Mouse (Mus musculus) adrenal gland, adult 18-20 months (tissue): ENCODE results near the gene Prkag3. TPM values are rescaled to one million over a fixed set of nuclear protein-coding genes. Genes with fewer than 3 reads are reported as not detected.

ENCODE experiments used
- DNase-seq, 2 experiments: peaks; one replicate each; pipeline ENCODE4 v3.0.0; 2021 to 2022; ENCODE audit warnings: low spot score in 2 of 2
- total RNA-seq, 2 experiments: library from RNA; stranded (reverse); gene quantifications; 1 replicate in 1 of 2; 2 replicates in 1 of 2; pipeline ENCODE4 v1.2.3; 2021

Prkag3 gene
- total RNA-seq, 2 experiments from 2014 or later = 0.17 to 0.26 TPM

DNA sequence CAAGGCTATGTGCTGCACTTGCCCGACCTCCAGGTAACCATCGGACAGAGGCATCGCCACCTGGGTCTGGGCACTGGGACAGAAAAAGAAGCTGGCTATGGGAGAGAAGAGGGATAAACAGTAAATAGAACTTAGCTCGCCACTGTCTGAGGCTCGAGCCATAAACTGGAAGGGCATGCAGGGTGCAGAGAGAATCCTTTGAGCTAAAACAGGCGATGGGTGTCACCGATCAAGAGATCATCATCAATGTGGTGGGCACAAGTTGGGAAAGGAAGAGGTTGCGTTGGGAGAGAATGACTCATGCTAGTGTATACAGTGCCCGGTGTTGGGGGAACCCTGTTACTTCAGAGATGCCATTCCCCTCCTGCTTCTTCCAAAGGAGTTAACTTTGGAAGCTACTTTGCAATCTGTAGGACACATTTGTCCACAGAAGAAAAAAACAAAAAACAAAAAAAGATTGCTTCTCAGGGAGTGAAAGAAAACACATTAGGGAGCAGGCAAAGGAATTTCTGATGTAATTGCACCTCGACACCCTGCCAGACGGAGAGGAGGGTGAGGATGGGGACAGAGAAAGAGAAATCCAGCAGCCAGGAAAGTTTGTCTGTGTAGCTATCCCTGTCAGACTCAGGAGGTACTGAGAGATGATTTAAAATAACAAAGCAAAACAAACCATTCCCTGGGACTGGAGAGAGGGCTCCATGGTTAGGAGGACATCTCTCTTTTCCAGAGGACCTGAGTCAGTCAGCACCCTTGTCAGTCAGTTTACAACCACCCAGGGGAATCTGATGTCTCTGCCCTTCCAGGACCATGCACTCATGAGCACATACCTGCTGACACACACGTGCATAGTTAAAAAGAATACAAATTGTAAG, 34.9 kb downstream of the Prkag3 start:
- DNase-seq = no peak

DNA sequence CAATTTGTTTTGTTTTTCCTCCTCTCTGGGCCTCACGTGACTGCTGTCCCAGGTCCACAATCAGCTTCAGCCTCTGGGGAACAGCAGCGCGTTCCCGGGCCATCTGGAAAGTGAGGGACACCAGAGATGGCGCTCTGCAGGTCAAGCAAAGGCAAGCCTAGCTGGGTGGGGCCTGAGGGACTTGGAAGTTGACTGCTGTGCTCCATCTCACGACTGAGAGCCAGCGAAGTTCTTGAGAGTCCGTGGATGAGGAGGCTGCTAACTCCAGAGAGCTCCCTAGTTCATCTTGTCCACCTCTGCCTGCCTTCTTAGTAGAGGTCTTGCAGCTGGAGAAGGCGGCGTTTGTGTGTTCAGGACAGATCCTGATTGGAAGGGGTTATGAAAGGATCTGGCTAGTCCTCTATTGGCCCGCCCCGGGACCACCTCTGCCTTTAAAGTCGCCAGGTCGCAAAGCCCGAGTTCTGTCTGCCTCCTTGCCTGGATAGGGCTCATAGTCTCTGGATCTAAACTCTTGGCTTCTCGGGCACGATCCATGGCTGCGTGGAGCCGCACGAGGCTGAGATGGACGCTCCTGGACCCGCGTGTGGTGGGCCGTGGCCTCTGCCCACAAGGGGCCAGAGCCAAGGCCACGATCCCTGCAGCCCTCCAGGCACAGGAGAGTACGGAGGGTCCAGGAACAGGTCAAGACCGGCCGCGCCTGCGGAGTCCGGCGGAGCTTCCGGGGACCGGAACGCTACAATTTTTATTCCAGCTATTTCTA, 35.7 kb downstream of the Prkag3 start, which contains the start of gene Cyp27a1:
TSS of gene Cyp27a1 (plus strand) at position 476 of the 760 bp plus-strand sequence.
- DNase-seq = peak; percentile 40 to 62

DNA sequence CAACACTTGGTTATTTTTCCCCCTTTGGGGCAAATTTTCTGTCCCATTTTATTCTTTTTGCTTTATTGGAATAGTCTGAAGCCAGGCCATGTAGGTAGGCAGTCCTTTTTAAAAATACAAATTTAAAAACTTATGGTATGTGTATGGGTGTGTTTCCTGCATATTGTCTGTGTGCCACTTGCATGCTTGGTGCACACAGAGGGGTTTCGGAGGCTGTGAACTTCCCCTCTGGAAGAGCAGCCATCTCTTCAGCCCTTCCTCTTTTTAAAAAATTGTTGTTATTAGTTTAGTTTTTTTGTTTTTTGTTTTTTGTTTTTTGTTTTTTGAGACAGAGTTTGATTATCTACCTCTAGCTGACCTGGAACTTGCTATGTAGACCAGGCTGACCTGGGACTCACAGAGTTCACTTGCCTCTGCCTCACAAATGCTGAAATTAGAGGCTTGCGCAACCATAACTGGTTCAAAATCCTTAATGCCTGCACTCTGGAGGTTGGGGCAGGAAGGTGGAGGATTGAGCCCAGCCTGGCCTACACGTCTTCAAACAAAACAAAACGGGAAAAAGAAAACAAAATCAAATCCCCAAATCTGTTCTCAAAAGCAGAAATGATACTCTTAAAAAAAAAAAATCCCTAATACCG, 36.4 kb downstream of the Prkag3 start:
- no peak for DNase-seq

DNA sequence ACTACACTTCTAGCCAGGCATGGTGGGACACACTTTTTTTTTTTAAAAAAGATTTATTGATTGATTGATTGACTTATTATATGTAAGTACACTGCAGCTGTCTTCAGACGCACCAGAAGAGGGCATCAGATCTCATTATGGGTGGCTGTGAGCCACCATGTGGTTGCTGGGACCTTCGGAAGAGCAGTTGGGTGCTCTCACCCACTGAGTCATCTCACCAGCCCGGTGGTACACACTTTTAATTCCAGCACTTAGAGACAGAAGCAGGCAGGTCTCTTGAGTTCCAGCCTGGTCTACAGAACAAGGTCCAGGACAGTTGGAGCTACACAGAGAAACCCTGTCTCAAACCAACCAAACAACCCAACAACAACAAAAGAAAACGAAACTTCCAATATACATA, 37.0 kb downstream of the Prkag3 start:
- DNase-seq = no peak

DNA sequence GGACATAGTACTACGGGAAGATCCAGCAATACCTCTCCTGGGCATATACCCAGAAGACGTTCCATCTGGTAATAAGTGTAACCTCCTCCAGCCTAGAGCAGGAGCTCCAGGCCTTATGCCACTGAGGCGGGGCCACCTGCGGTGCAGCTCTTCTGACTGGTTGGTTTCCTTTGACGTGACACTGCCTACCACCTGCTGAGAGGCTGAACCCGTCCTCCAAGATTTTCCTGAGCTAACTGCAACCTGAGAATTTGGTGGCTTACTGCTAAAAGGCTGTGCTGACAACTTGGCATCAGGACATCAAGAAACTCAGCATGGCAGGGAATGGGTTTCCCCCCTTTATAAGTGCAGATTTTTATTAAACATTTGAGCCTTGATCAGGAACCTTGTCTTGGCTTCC, 39.5 kb downstream of the Prkag3 start:
- no peak for DNase-seq

DNA sequence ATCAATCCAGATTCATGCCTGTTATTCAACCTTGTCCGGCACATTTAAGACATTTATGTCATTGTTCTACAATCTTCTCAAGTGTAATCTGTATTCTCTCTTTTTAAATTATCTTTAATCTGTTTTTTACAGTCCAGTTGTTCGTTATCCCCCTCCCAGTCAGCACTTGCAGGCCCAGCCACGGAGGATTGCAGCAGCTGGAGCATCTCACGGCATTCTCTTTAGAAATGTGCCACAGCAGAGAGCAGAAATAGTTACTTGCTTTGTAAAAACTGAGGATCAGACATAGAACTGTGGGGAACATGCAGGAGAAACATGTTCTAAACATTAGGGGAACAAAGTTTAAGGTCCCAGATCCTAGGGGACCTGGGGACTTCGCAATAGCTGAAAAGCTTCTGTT, 44.0 kb downstream of the Prkag3 start:
- DNase-seq = no peak

DNA sequence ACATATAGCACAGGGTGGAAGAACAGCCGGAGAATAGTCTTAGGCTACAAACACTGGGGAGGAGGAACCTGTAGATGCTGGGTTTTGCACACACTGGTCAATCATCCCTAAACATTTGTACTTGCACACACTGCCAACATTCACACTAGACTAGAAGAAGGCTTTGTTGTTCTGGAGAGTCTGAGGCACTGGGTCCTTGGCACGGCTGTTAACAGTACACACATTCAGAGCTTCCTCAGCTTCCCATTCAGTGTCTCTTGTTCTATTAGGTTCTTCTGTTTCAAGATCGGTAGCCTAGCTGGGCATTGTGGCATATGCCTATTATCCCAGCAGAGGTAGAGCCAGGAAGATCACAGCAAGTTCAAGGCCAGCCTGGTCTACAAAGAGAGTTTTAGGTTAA, 44.9 kb downstream of the Prkag3 start:
- DNase-seq = no peak

DNA sequence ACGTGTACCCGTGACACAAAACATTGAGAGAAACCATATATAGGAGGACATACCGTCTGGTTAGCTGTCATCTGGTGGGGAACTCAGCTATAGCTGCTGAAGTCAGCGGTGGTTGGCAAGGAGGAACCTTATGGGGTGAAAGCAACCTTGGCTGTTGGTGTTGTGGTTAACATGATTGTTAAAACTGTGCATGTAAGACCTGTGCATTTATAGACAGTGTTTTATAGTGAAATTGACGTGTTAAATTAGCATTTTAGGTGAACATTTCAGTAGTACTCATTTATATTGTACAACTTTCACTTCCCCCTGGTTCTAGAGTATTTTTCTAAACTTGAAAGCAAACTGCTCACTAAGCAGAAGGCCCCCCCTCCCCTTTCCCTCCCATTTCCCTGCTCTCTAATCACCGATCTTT, 46.9 kb downstream of the Prkag3 start:
- no peak for DNase-seq

DNA sequence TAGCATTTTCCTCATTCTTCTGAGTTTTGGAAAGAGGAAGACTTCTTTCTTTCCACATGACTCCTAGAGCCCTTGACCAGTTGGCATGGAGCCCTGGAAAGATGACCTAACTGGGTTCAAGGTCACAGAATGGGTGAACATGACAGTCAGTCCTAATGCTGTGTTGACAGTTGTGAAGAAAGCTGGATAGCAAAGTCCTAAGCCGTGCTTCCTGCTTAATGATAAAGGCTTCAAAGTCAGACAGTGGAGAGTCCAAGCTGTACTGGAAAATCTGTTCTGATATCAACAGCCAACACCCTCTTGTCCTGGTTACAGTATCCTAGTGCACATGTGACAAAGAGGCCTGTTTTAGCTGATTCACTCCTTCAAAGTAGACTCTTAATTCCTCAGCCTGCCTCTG, 50.2 kb downstream of the Prkag3 start:
- DNase-seq = peak; percentile 40 to 48

DNA sequence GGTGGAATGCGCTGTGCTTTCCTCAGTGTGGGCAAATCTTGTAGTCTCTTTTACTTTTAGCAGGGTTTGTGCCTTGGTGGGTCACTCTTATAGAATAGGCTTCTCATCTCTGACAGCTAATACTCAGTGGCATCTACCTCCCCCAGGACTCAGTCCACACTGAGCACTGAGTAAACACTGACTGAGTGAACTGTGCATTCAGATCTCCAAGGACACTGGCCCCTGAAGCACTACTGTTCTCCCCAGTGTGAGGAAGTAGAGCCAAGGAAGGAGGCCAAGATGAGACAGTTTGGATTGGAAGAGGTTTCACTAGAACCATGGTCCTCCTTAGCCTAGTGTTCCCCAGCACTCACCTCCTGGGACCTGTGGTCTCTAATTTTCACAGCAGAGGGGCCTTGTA, 50.7 kb downstream of the Prkag3 start:
- no peak for DNase-seq

DNA sequence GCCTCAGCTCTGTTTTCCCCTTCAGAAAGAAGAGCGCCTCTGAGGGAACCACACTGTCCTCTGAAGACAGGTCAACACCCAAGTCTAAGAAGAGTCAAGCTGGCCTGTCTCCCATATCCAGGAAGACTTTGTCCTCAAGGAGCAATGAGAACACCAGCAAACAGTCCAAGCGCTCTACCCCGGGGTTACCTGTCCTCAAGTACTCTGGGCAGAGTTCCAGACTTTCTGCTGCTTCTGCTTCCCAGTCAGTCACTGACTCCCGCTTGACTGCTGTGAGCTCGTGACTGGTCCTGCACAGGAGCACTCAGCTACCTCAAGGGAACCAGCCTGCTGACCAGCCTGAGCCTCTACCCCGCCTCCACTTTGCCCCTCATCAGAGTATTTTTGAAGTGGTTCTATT, 51.6 kb downstream of the Prkag3 start:
- DNase-seq = no peak

DNA sequence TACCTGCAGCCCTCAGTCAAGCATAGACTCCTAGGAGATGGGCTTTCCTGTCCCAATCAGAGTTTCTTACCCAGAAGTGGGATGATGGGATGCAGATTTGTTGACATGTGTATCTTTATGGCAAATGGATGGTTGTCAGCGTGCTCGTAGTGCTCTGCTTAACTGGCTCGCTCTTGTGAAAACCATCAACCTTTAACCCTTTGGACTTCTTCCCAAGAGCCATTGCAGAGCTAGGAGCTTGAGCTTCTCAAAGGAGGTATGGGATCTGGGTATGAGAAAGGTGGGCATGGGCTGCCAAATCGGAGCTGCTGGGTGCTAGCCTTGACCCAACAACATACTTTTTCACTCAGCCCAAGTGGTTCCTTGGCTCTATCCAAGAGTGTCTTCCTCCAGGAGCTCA, 53.2 kb downstream of the Prkag3 start:
- DNase-seq = no peak

DNA sequence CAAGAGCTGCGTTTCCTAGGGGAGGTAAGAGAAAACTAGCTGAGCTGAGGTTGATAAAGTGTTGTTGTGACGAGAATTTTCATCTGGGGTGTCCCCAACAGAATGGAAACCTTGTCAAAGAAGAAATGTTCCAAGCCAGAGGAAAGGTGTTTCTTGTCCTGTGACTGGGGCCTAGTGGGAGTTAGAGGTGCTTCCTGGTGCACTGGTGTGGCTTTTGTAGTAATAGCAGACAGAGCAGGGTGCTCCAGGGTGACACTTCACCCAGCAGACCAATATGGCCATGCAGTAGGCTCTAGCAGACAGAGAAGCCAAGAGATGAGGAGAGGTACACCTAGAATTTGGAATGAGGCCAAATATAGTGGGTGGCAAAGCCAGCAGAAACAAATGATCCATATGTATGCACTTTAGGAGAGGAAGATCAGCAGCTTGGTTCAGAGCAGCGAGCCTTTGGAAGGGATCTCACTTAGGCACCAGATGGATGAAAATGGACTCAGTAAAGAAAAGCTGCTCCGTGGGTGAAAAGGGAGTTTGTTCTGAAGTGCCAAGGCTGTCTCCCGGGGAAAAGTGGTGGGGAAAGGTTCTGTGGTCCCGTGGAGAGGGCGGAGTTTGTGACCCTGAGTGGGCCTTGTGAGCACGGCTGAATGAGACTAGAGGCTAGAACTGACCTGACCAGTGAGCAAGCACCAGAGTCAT, 55.0 kb downstream of the Prkag3 start:
- no peak for DNase-seq

Other genes with a start within 250 kb of the Prkag3 start
- gene Cnot9, start 243.2 kb downstream of the Prkag3 start, total RNA-seq = 10 to 100 TPM; 22.9 to 25.8 TPM
- gene Plcd4, start 206.3 kb downstream of the Prkag3 start, total RNA-seq = under 1 TPM; 0.66 to 0.74 TPM
- 10 to 100 TPM; 16.9 to 17.4 TPM for gene Usp37, start 204.9 kb downstream of the Prkag3 start, total RNA-seq
- gene Zfp142, start 161.0 kb downstream of the Prkag3 start, total RNA-seq = 10 to 100 TPM; 15.4 to 20.1 TPM
- gene Bcs1l, start 160.9 kb downstream of the Prkag3 start, total RNA-seq = 10 to 100 TPM; 27.0 to 31.0 TPM
- 10 to 100 TPM; 53.8 to 59.6 TPM for gene Rnf25, start 147.8 kb downstream of the Prkag3 start, total RNA-seq
- 1 to 10 TPM; 2.9 to 5.3 TPM for gene Stk36, start 147.8 kb downstream of the Prkag3 start, total RNA-seq
- 10 to 100 TPM; 14.1 to 23.3 TPM for gene Ttll4, start 87.5 kb downstream of the Prkag3 start, total RNA-seq
- gene Cyp27a1, start 35.6 kb downstream of the Prkag3 start, total RNA-seq = 10 to 100 TPM; 12.0 to 25.3 TPM
- gene Wnt6, start 22.7 kb upstream of the Prkag3 start, total RNA-seq = 1 to 10 TPM; 2.8 to 2.9 TPM
- gene Wnt10a, start 42.3 kb upstream of the Prkag3 start, total RNA-seq = 1 to 10 TPM in 1 of 2 experiments, under 1 TPM in 1; 0.20 to 1.7 TPM
- gene Cdk5r2, start 105.7 kb upstream of the Prkag3 start, total RNA-seq = 1 to 10 TPM; 4.1 to 4.8 TPM
- 1 to 10 TPM in 1 of 2 experiments, under 1 TPM in 1; 0.96 to 1.2 TPM for gene Fev, start 136.2 kb upstream of the Prkag3 start, total RNA-seq
- under 1 TPM; 0.58 to 0.76 TPM for gene Cryba2, start 143.9 kb upstream of the Prkag3 start, total RNA-seq
- not detected for gene Cfap65, start 186.4 kb upstream of the Prkag3 start, total RNA-seq
- gene Ihh, start 202.5 kb upstream of the Prkag3 start, total RNA-seq = under 1 TPM; 0.13 to 0.20 TPM